Mouse (Mus musculus): ENCODE measurements around the gene Fignl1. TPM values are rescaled to one million over a fixed set of nuclear protein-coding genes. Genes with fewer than 3 reads are reported as not detected.
A peak's percentile ranks its signal among the peaks of the same experiment; 100 is the strongest.

The Fignl1 gene
- polyA plus RNA-seq, 1 experiment from 2014 or later, result 27.8 TPM

DNA sequence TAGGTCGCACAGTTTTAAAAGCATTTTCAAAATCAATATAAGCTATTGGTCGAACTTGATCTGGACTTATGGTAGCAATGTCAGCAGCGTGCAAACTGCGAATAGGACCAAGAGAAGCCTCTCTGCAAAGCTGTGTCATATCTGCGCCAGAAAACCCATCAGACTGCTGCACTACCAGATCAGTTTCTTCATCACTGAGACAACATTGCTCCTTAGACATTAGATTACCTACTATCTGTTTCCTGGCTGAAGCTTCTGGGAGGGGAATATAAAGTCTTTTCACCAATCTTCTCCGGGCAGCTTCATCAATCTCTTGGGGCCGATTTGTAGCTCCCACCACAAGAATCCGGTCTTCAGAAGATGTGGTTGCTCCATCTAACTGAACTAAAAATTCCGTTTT, 7.7 kb downstream of the Fignl1 start:
- H3K36me3 ChIP-seq (ENCODE audit: insufficient read depth, low read length), result peaks cover 31% of the 10 kb centered on the region; the same call in 1 of the 2 replicates
- no peaks in the 10 kb centered on the region for H3K27me3 ChIP-seq (ENCODE audit: insufficient read depth, low read length)
- H3K4me1 ChIP-seq (replicated peaks; ENCODE audit: insufficient read depth, low read length), result no peaks in the 10 kb centered on the region
- no peaks in the 10 kb centered on the region for H3K9me3 ChIP-seq (replicated peaks; ENCODE audit: low read length)
- H3K4me2 ChIP-seq (ENCODE audit: low read length), result no peak overlapping the region
- no peak for ATAC-seq (replicated peaks; ENCODE audit: low FRiP score, low read depth)
- no peak overlapping the region for H3K4me3 ChIP-seq (replicated peaks; ENCODE audit: low read depth, low read length)
- H3K27ac ChIP-seq, result no peak overlapping the region
- WGBS, result 93% methylated on average over 9 of the region's 9 CpGs
- DNase-seq (ENCODE audit: low spot score), result no peak
- no peak overlapping the region for H3K9ac ChIP-seq (ENCODE audit: low read depth, low read length)
- no peak for TF ChIP-seq CTCF (IDR thresholded peaks at IDR 0.05; ENCODE audit: low read depth)

DNA sequence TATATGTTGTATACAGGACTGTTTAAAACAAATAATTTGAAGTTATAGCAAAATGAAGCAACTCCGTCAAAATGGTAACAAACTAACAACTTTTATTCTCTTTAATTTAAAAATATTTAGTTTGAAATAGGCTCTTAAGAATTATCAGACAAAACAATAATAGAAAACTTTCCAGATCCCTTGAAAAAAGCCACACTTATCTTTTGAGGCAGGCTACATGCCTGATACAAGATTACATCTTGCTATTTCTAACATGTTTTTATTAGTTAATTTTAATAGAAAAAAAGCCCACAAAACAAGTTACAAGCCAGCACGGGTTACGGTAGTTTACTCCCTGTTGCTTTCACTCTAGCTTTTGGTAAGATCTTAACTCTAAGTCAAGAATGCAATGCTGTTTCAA, 8.5 kb downstream of the Fignl1 start:
- H3K9ac ChIP-seq (ENCODE audit: low read depth, low read length), result no peak overlapping the region
- no peak overlapping the region for H3K4me3 ChIP-seq (replicated peaks; ENCODE audit: low read depth, low read length)
- peaks cover 28% of the 10 kb centered on the region; the same call in 1 of the 2 replicates for H3K36me3 ChIP-seq (ENCODE audit: insufficient read depth, low read length)
- no peaks in the 10 kb centered on the region for H3K27me3 ChIP-seq (ENCODE audit: insufficient read depth, low read length)
- H3K27ac ChIP-seq, result no peak overlapping the region
- H3K9me3 ChIP-seq (replicated peaks; ENCODE audit: low read length), result no peaks in the 10 kb centered on the region
- DNase-seq (ENCODE audit: low spot score), result no peak
- no peak for ATAC-seq (replicated peaks; ENCODE audit: low FRiP score, low read depth)
- H3K4me2 ChIP-seq (ENCODE audit: low read length), result no peak overlapping the region
- TF ChIP-seq CTCF (IDR thresholded peaks at IDR 0.05; ENCODE audit: low read depth), result no peak
- no peaks in the 10 kb centered on the region for H3K4me1 ChIP-seq (replicated peaks; ENCODE audit: insufficient read depth, low read length)
- WGBS, result 82% methylated on average over 3 of the region's 3 CpGs

DNA sequence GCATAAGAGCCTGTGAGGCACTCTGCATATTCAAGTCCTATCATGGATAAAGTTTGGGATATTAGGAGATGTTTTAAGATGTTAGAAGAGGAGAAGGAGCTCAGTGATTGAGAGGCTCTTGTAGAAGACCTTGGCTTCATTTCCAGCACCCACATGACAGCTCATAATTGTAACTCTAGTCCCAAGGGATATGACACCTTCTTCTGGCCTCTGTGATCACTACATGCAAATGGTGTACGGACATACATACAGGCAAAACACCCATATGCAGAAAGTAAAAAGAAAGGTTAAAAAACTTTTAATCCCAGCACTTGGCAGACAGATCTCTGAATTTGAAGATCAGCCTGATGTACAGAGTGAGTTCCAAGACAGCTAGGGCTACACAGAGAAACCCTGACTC, 10.1 kb downstream of the Fignl1 start:
- Histone ChIP-seq H3K4me2 (ENCODE audit: low read length) (no peak overlapping the region), H3K27me3 (ENCODE audit: insufficient read depth, low read length) (no peaks in the 10 kb centered on the region), H3K4me1 (replicated peaks; ENCODE audit: insufficient read depth, low read length) (no peaks in the 10 kb centered on the region), H3K4me3 (replicated peaks; ENCODE audit: low read depth, low read length) (no peak overlapping the region), H3K36me3 (ENCODE audit: insufficient read depth, low read length) (peaks cover 28% of the 10 kb centered on the region; the same call in 1 of the 2 replicates), H3K9ac (ENCODE audit: low read depth, low read length) (no peak overlapping the region), H3K9me3 (replicated peaks; ENCODE audit: low read length) (no peaks in the 10 kb centered on the region), H3K27ac (no peak overlapping the region)
- 100% methylated on average over 1 of the region's 1 CpGs for WGBS
- TF ChIP-seq CTCF (IDR thresholded peaks at IDR 0.05; ENCODE audit: low read depth), result no peak
- ATAC-seq (replicated peaks; ENCODE audit: low FRiP score, low read depth) (no peak), DNase-seq (ENCODE audit: low spot score) (no peak)

DNA sequence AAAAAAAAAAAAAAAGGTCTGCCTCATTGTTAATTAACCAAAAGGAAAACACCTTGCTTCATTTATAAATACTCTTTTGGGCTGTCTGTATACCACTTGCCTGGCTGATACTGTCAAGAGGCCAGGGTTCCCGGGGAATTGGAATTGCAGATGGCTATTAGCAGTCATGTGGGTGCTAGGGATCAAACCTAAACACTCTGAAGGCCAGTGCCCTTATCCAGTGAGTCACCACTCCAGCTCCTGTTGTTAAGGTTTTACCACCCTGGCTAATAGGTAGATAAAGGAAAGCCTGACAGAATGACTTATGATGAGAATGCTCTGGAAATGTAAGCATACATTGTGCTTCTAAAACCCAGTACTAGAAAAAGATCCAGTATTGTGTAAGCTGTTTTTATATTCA, 14.1 kb downstream of the Fignl1 start:
- no peak for ATAC-seq (replicated peaks; ENCODE audit: low FRiP score, low read depth)
- TF ChIP-seq CTCF (IDR thresholded peaks at IDR 0.05; ENCODE audit: low read depth), result no peak
- Histone ChIP-seq H3K4me3 (replicated peaks; ENCODE audit: low read depth, low read length) (no peak overlapping the region), H3K4me1 (replicated peaks; ENCODE audit: insufficient read depth, low read length) (no peaks in the 10 kb centered on the region), H3K27me3 (ENCODE audit: insufficient read depth, low read length) (no peaks in the 10 kb centered on the region), H3K9ac (ENCODE audit: low read depth, low read length) (no peak overlapping the region), H3K36me3 (ENCODE audit: insufficient read depth, low read length) (0 out of 2 replicates have a peak, but pooled peaks cover 6% of the 10 kb centered on the region), H3K4me2 (ENCODE audit: low read length) (no peak overlapping the region), H3K9me3 (replicated peaks; ENCODE audit: low read length) (no peaks in the 10 kb centered on the region), H3K27ac (no peak overlapping the region)
- 62% methylated on average over 1 of the region's 1 CpGs for whole genome bisulfite sequencing
- no peak for DNase-seq (ENCODE audit: low spot score)

DNA sequence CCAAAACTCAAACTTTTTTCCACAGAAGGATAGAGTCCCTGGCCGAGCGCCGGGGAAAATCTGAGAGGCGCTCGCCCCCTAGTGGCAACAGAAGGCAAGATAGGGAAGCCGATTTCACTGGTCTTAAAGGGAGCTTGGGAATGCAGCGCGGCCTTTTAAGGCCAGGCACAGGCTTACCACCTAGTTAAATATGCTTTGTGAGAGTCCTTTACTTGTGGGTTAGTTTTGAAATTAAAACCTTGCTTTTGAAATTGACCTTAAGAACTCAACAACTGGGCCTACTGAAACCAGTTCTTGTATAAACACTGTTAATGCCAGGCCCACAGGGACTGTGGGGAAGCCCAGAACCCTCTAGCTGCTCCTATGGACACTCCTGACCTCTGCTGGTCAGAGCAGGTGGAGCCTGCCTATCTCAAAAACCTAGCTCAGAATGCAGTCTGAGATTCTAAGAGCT, 20.2 kb downstream of the Fignl1 start:
- peak overlapping the region; percentile 32 for H3K4me2 ChIP-seq (ENCODE audit: low read length)
- H3K27ac ChIP-seq, result no peak overlapping the region
- no peak overlapping the region for H3K4me3 ChIP-seq (replicated peaks; ENCODE audit: low read depth, low read length)
- H3K27me3 ChIP-seq (ENCODE audit: insufficient read depth, low read length), result no peaks in the 10 kb centered on the region
- H3K9me3 ChIP-seq (replicated peaks; ENCODE audit: low read length), result no peaks in the 10 kb centered on the region
- ATAC-seq (replicated peaks; ENCODE audit: low FRiP score, low read depth) (peak; percentile 96), DNase-seq (ENCODE audit: low spot score) (peak; percentile 93)
- H3K9ac ChIP-seq (ENCODE audit: low read depth, low read length), result no peak overlapping the region
- no peaks in the 10 kb centered on the region for H3K4me1 ChIP-seq (replicated peaks; ENCODE audit: insufficient read depth, low read length)
- WGBS, result under 1% methylated on average over 8 of the region's 8 CpGs
- H3K36me3 ChIP-seq (ENCODE audit: insufficient read depth, low read length), result no peaks in the 10 kb centered on the region
- TF ChIP-seq CTCF (IDR thresholded peaks at IDR 0.05; ENCODE audit: low read depth), result peak; percentile 75

DNA sequence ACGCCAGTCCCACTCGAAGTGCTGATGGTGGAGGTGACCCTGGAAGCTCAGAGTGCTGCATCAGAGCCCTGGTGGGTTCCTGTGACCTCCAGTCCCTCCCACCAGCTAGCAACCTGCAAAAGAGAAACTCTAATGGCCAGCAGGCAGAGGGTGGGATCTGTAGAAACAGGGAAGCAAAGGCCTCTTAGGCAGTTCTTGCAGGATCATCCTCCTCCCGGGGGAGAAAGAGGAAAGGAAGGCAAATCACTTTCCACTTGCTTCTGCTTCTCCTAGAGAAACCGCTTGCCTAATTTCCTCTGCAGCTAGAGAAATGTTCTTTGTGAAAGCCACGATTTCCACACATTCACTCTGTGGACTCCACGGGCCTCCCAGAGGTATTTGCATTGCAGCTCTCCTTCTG, 23.3 kb downstream of the Fignl1 start:
- Histone ChIP-seq H3K36me3 (ENCODE audit: insufficient read depth, low read length) (no peaks in the 10 kb centered on the region), H3K9ac (ENCODE audit: low read depth, low read length) (no peak overlapping the region), H3K4me3 (replicated peaks; ENCODE audit: low read depth, low read length) (no peak overlapping the region), H3K27me3 (ENCODE audit: insufficient read depth, low read length) (no peaks in the 10 kb centered on the region), H3K4me2 (ENCODE audit: low read length) (no peak overlapping the region), H3K4me1 (replicated peaks; ENCODE audit: insufficient read depth, low read length) (no peaks in the 10 kb centered on the region), H3K27ac (no peak overlapping the region), H3K9me3 (replicated peaks; ENCODE audit: low read length) (no peaks in the 10 kb centered on the region)
- no peak for TF ChIP-seq CTCF (IDR thresholded peaks at IDR 0.05; ENCODE audit: low read depth)
- ATAC-seq (replicated peaks; ENCODE audit: low FRiP score, low read depth) (no peak), DNase-seq (ENCODE audit: low spot score) (no peak)
- WGBS, result 65% methylated on average over 6 of the region's 6 CpGs

DNA sequence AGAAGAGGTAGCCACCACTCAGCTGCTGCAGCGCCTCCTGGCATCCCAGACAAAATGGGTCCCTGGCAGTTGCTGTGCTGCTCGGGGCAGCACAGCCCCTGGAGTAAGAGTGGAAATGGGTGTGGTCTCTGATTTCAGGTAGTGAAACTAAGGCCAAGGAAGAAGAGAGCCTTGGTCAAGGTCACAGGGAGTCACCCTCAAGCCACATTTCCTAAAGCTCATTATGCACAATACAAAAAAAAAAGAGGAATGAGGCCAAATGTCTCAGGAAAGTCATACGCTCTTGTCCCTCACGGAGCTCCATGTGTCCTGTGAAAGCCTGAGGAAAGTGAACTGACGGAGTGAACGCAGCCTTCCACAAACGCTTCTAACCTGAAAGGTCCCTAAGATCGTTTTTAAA, 27.0 kb downstream of the Fignl1 start:
- no peak for TF ChIP-seq CTCF (IDR thresholded peaks at IDR 0.05; ENCODE audit: low read depth)
- ATAC-seq (replicated peaks; ENCODE audit: low FRiP score, low read depth) (no peak), DNase-seq (ENCODE audit: low spot score) (no peak)
- 85% methylated on average over 8 of the region's 8 CpGs for WGBS
- H3K36me3 ChIP-seq (ENCODE audit: insufficient read depth, low read length), result no peaks in the 10 kb centered on the region
- no peak overlapping the region for H3K27ac ChIP-seq
- no peaks in the 10 kb centered on the region for H3K4me1 ChIP-seq (replicated peaks; ENCODE audit: insufficient read depth, low read length)
- H3K9ac ChIP-seq (ENCODE audit: low read depth, low read length), result no peak overlapping the region
- H3K4me2 ChIP-seq (ENCODE audit: low read length), result no peak overlapping the region
- H3K4me3 ChIP-seq (replicated peaks; ENCODE audit: low read depth, low read length), result no peak overlapping the region
- H3K9me3 ChIP-seq (replicated peaks; ENCODE audit: low read length), result no peaks in the 10 kb centered on the region
- no peaks in the 10 kb centered on the region for H3K27me3 ChIP-seq (ENCODE audit: insufficient read depth, low read length)
